Mouse (Mus musculus) liver, embryonic 12.5 days (tissue): ENCODE data around the gene Camsap1. TPM values are rescaled to one million over a fixed set of nuclear protein-coding genes. Genes with fewer than 3 reads are reported as not detected.

Experiments used
- ATAC-seq: fragments of 200-750 bp; cut with Nextera tagmentation; 2 replicates; pipeline ENCODE4 v1.8.0; 2017; ENCODE audit warnings: moderate number of reproducible peaks, mild to moderate bottlenecking, moderate library complexity
- H3K27ac ChIP-seq: fragments of 300-500 bp; sonication (generic); 2 replicates; pipeline ENCODE4 v1.5.1; 2016; ENCODE audit warnings: mild to moderate bottlenecking
- H3K27me3 ChIP-seq: fragments of 300-500 bp; sonication (generic); replicated peaks from 2 replicates; pipeline ENCODE4 v1.6.1; 2016; ENCODE audit warnings: mild to moderate bottlenecking, moderate library complexity
- H3K36me3 ChIP-seq: fragments of 300-500 bp; sonication (generic); 2 replicates; pipeline ENCODE4 v1.6.1; 2016; ENCODE audit warnings: mild to moderate bottlenecking, moderate library complexity
- H3K4me1 ChIP-seq: fragments of 300-500 bp; sonication (generic); 2 replicates; pipeline ENCODE4 v1.6.1; 2016
- H3K4me2 ChIP-seq: fragments of 300-500 bp; sonication (generic); 2 replicates; pipeline ENCODE4 v1.6.1; 2016; ENCODE audit warnings: mild to moderate bottlenecking, moderate library complexity
- H3K4me3 ChIP-seq: fragments of 300-500 bp; sonication (generic); 2 replicates; pipeline ENCODE4 v1.5.1; 2016; ENCODE audit warnings: mild to moderate bottlenecking, moderate library complexity
- H3K9ac ChIP-seq: fragments of 300-500 bp; sonication (generic); 2 replicates; pipeline ENCODE4 v1.6.1; 2016; ENCODE audit warnings: mild to moderate bottlenecking, moderate library complexity
- H3K9me3 ChIP-seq: fragments of 300-500 bp; sonication (generic); replicated peaks from 2 replicates; pipeline ENCODE4 v1.6.1; 2016; ENCODE audit warnings: mild to moderate bottlenecking, moderate library complexity
- WGBS: fragments of 180-500 bp; shearing (Covaris S2); methylation state at CpG from one replicate; pipeline ENCODE4 v1.1.7; 2016; ENCODE audit not compliant: insufficient replicate concordance; 5-methylcytosine and 5-hydroxymethylcytosine counted together
- polyA plus RNA-seq: library from polyadenylated mRNA; unstranded; fragments of >200 nt; fragmentation: Nextera tagmentation; extraction: Ambion mirVana; gene quantifications from 2 replicates; pipeline ENCODE4 v1.2.1, GENCODE M21; 2016

Gene Camsap1
- polyA plus RNA-seq, 1 experiment from 2014 or later: 13.0 TPM

DNA sequence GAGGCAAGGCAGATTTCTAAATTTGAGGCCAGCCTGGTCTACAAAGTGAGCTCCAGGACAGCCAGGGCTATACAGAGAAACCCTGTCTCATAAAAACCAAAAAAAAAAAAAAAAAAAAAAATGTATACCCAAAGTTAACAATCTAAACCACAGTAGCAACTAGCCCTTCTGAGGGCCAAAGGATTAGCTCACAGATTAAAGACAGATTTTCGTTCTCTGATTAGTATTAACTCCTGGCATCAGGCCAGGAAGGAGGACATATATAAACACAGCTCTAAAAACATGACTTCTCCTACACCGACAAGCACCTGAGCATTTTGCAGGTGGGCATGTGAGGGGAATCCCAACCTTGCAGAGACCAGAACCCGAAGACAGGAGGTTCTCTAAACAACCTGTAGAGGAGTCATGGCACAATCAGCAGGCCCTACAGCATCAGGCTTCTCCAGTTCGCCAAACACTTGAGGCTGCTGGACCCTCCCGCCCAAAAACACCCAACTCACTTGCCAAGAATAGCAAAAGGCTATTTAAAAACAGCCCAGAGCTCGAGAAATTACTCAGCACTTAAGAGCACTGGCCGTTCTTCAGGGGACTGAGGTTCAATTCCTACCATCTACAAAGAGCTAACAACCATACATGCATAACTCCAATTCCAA lies 5.4 kb downstream of the Camsap1 start:
- Histone ChIP-seq H3K9ac (no peak overlapping the region), H3K4me1 (peaks cover 78% of the 10 kb centered on the region), H3K4me2 (no peak overlapping the region), H3K27ac (no peak overlapping the region), H3K27me3 (no peaks in the 10 kb centered on the region), H3K36me3 (peaks cover 19% of the 10 kb centered on the region), H3K4me3 (no peak overlapping the region), H3K9me3 (no peaks in the 10 kb centered on the region)
- WGBS: 71% methylated on average over 7 of the region's 7 CpGs
- ATAC-seq: no peak

DNA sequence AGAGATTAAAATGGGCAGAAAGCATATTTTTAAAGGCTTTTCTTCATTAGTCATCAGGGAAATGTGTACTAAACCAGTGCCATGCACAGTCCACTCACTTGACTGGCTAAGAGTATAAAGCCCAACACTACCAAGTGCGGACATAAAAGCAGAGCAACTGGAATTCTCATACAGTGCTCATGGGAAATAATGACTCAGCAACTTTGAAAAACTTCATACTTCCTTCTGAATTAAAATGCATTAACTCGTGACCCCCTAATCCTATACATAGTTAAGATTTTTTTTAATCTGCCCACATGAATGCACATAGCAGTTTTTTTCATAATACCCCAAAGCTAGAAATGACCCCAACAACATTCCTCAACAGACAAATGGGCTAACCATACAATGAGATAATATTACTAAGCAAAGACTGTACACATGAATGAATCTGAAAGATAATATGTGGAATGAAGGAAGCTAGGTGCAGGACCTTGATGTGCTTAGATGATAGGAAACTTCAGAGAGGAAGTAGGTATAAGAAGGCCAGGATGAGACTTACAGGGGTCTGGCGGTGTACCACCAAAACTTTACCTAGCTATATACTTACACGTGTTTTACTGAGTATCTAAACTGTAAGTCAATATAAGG lies 7.8 kb downstream of the Camsap1 start:
- H3K4me1 ChIP-seq: peaks cover 67% of the 10 kb centered on the region
- no peak for ATAC-seq
- WGBS: 74% methylated on average over 4 of the region's 4 CpGs
- H3K4me3 ChIP-seq: no peak overlapping the region
- peaks cover 26% of the 10 kb centered on the region for H3K36me3 ChIP-seq
- no peak overlapping the region for H3K9ac ChIP-seq
- no peaks in the 10 kb centered on the region for H3K9me3 ChIP-seq
- H3K4me2 ChIP-seq: no peak overlapping the region
- no peaks in the 10 kb centered on the region for H3K27me3 ChIP-seq
- H3K27ac ChIP-seq: no peak overlapping the region

DNA sequence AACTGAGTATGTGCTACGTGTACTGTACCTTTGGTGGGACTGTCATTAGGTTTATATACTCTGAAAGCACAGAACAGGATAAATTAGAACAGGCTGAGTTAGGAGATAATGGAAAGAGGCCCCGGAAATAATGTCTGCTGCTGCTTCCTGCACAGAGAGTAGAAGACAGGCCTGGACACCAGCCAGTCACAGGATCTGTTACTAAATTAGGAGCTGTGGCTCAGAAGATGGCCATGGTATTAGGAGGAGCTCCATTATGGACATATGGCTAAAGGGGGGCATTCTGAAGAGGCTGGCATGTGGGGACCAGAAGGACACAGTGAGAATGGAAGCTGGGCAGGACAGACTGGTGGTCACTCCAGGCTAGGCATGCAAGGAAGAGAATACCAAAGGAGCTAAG lies 12.7 kb downstream of the Camsap1 start:
- Histone ChIP-seq H3K36me3 (peaks cover 38% of the 10 kb centered on the region), H3K27me3 (no peaks in the 10 kb centered on the region), H3K9me3 (no peaks in the 10 kb centered on the region), H3K9ac (no peak overlapping the region), H3K4me1 (peaks cover 31% of the 10 kb centered on the region), H3K27ac (peak overlapping the region; percentile 64), H3K4me3 (no peak overlapping the region), H3K4me2 (no peak overlapping the region)
- peak; percentile 24; the same call in 1 of the 2 replicates for ATAC-seq
- WGBS: 36% methylated on average over 2 of the region's 2 CpGs

DNA sequence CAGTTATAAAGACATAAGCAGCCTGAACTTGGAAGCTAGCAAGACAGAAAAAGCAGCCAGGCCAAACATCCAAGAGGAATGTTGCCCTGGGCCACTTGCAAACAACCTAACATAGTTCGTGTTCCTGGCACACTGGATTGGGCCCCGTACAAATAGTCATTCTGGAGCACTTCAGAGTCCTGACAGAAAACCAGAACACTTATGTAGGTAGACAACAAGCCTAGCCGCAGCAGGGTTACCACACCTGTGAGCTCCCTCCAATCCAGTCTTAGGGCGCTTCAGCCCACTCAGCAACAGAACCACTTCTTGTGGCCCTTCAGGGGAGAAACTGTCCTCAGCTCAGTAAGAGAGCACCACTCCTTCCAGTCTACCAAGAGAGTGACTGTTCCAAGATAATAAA lies 13.8 kb downstream of the Camsap1 start:
- Histone ChIP-seq H3K4me1 (peaks cover 27% of the 10 kb centered on the region), H3K27ac (no peak overlapping the region), H3K4me3 (no peak overlapping the region), H3K9ac (no peak overlapping the region), H3K27me3 (no peaks in the 10 kb centered on the region), H3K4me2 (no peak overlapping the region), H3K36me3 (peaks cover 49% of the 10 kb centered on the region), H3K9me3 (no peaks in the 10 kb centered on the region)
- 84% methylated on average over 4 of the region's 4 CpGs for WGBS
- no peak for ATAC-seq

DNA sequence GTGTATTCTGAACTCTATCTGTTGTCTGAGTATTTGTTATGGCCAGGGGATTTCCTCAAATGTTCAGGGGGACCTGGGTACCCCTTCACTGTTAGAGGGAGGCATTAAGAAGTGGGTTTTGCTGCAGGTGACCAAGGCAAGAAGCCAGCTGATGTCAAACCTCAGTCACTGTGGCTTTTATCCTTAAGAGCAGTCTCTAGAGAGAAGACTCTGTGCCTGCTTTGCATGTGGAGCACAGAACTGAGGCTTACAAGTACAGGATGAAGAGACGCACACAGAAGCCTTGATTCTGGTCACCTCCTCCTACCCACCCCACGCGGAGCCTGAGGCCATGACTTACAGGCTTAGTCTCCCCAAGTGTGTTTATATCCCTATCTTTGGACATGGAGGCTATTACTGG lies 33.8 kb downstream of the Camsap1 start:
- no peak overlapping the region for H3K27ac ChIP-seq
- 96% methylated on average over 3 of the region's 3 CpGs for WGBS
- no peaks in the 10 kb centered on the region for H3K4me1 ChIP-seq
- no peak for ATAC-seq
- no peak overlapping the region for H3K4me2 ChIP-seq
- H3K27me3 ChIP-seq: no peaks in the 10 kb centered on the region
- no peaks in the 10 kb centered on the region for H3K9me3 ChIP-seq
- H3K4me3 ChIP-seq: no peak overlapping the region
- H3K9ac ChIP-seq: no peak overlapping the region
- H3K36me3 ChIP-seq: peaks cover 78% of the 10 kb centered on the region

DNA sequence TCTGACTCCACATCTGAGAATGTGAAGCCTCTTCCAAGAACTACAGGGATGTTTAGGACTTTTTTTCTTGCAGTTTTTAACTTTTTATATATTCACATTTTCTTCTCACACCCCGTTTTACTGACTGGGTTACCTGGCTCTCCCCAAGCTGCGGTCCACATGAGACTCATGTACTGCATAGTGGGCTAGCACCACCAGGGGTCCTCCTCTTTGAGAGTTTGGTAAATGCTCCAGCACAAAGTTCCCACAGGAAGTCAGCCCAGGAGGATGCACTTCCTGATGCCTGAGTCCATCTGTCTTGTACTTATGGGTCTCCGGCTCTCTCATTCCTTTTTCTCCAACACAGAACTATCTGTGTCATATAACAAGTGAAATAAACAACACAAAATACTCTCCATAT lies 35.1 kb downstream of the Camsap1 start:
- no peak overlapping the region for H3K9ac ChIP-seq
- H3K9me3 ChIP-seq: no peaks in the 10 kb centered on the region
- no peaks in the 10 kb centered on the region for H3K4me1 ChIP-seq
- ATAC-seq: no peak
- peaks cover 78% of the 10 kb centered on the region for H3K36me3 ChIP-seq
- no peak overlapping the region for H3K4me3 ChIP-seq
- H3K4me2 ChIP-seq: no peak overlapping the region
- WGBS: 91% methylated on average over 3 of the region's 3 CpGs
- no peaks in the 10 kb centered on the region for H3K27me3 ChIP-seq
- no peak overlapping the region for H3K27ac ChIP-seq

DNA sequence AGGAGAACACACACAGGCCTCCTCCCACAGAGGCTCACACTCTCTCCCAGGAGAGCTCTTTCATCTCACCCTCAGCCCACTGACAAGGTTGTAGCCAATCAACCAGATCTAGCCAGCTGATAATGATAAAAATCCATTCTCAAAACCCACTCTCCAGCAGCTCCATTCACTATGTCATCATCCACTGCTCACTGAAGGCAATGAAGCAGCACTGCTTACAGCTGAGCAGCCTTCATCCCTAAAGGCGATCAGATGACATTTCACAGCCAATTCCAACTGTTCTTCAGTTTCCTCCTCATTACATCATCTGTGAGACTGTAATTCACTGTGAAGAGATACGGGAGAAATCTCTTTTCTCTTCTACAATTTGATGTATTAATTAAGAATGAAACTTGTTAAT lies 39.3 kb downstream of the Camsap1 start:
- no peaks in the 10 kb centered on the region for H3K27me3 ChIP-seq
- H3K4me1 ChIP-seq: no peaks in the 10 kb centered on the region
- H3K36me3 ChIP-seq: peaks cover 82% of the 10 kb centered on the region
- H3K9ac ChIP-seq: no peak overlapping the region
- ATAC-seq: no peak
- H3K4me3 ChIP-seq: no peak overlapping the region
- H3K4me2 ChIP-seq: no peak overlapping the region
- no peak overlapping the region for H3K27ac ChIP-seq
- 83% methylated on average over 2 of the region's 2 CpGs for WGBS
- H3K9me3 ChIP-seq: no peaks in the 10 kb centered on the region

DNA sequence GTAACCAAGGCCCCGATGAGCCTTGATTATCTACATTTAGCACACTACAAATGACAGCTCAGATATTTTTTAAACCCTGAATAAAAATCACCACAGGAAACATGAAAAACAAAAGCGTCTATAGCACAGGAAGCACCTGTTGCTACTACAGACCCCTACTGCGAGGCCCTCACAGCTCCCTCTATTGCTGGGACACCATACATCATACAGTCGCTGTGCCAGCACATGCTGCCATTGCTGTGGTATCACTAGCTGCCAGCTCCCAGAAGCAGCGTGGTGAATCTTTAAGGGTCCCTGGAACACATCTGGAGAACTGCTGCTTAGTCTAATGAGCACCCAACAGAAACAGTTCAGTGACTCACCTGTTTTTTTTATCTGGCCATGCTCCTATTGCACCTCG lies 42.6 kb downstream of the Camsap1 start:
- no peaks in the 10 kb centered on the region for H3K9me3 ChIP-seq
- H3K27me3 ChIP-seq: no peaks in the 10 kb centered on the region
- H3K36me3 ChIP-seq: peaks cover 100% of the 10 kb centered on the region
- no peaks in the 10 kb centered on the region for H3K4me1 ChIP-seq
- H3K27ac ChIP-seq: no peak overlapping the region
- no peak overlapping the region for H3K4me3 ChIP-seq
- H3K9ac ChIP-seq: no peak overlapping the region
- H3K4me2 ChIP-seq: no peak overlapping the region
- ATAC-seq: no peak
- 73% methylated on average over 6 of the region's 6 CpGs for WGBS

DNA sequence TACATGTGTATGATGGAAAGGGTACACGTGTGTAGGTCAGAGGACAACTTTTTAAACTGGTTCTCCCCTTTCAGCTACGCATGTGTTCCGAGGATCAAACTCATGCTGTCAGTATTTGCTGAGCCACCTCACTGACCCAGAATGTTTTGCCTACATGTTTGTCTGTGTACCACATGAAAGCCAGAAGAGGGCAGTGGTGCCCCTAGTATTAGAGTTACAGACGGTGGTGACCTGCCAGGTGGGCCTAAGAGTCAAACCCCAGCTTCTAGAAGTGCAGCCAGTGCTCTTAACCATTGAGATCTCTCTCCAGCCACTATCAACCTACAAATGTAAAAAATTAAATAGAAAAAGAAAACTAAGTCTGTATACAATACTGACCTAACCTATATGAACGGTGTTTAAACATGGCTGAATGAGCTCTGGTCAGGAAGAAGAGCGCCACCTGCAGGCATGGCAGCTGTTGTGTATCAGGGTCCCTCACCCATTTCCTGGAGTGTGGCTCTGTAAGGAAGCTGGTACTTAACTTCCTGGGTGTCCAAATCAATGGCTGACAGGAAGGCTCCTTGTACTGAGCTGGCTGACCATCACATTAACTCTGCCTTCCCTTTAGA lies 51.7 kb downstream of the Camsap1 start:
- 83% methylated on average over 6 of the region's 6 CpGs for WGBS
- peaks cover 99% of the 10 kb centered on the region for H3K36me3 ChIP-seq
- no peak for ATAC-seq
- H3K9me3 ChIP-seq: no peaks in the 10 kb centered on the region
- H3K27ac ChIP-seq: no peak overlapping the region
- H3K4me2 ChIP-seq: no peak overlapping the region
- H3K27me3 ChIP-seq: no peaks in the 10 kb centered on the region
- H3K4me1 ChIP-seq: no peaks in the 10 kb centered on the region
- no peak overlapping the region for H3K9ac ChIP-seq
- H3K4me3 ChIP-seq: no peak overlapping the region

DNA sequence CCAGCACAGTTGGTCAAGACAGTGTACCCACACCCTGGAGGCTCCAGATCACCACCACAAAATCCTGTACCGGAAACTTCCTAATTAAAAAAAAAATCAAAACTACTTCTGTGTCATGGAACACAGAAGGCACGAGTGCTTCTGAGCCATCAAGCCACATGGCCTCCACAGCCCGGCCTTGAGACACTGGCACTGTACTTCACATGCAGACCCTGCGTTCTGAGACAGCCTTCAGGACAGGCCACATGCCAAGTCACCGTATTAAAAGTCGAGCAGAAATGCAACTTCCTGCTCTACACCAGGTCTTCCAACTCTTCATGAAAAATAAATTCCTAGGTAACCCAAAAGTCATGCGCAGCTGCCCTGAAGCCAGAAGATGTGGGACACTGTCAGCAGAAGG lies 55.3 kb downstream of the Camsap1 start:
- no peaks in the 10 kb centered on the region for H3K4me1 ChIP-seq
- H3K4me2 ChIP-seq: no peak overlapping the region
- H3K36me3 ChIP-seq: peaks cover 71% of the 10 kb centered on the region
- no peak overlapping the region for H3K4me3 ChIP-seq
- H3K27me3 ChIP-seq: no peaks in the 10 kb centered on the region
- no peaks in the 10 kb centered on the region for H3K9me3 ChIP-seq
- ATAC-seq: no peak
- no peak overlapping the region for H3K9ac ChIP-seq
- WGBS: 83% methylated on average over 7 of the region's 7 CpGs
- no peak overlapping the region for H3K27ac ChIP-seq

DNA sequence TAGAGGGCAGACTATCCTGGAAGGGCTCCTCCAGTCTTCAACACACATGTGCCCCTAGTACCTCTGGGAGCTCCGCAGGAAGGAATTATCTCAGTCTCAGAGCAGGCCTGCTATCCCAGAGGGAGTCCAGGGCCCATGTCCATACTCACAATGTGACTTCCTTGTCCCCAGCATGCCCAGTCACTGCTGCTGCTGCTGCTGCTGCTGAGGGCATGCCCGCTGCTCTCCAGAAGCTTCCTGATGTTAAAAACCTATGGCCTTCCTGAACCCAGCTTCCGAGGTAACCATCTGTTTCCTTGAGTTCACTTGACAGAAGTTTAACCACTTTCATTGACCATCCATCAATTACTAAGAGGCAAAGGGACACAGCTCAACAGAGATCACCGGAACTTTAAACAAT lies 58.1 kb downstream of the Camsap1 start:
- 82% methylated on average over 4 of the region's 4 CpGs for WGBS
- H3K4me1 ChIP-seq: no peaks in the 10 kb centered on the region

DNA sequence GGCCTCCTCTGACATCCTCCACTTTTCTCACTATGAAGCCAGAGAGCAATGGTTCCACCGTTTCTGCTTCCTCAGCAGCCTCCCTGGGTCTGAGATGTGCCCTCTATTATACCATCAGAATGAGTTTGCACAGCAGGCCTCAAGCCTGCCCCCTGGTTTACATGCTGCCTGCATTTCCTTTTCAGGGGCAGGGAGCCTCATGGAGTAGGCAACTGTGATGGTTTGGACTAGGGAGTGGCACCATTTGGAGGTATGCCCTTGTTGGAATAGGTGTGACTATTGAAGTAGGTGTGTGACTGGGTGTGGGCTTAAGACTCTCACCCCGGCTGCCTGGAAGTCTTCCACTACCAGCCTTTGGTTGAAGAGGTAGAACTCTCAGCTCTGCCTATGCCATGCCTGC lies 59.3 kb downstream of the Camsap1 start:
- Histone ChIP-seq H3K27me3 (no peaks in the 10 kb centered on the region), H3K9me3 (no peaks in the 10 kb centered on the region), H3K4me1 (no peaks in the 10 kb centered on the region), H3K4me2 (no peak overlapping the region), H3K9ac (no peak overlapping the region), H3K36me3 (peaks cover 32% of the 10 kb centered on the region), H3K27ac (no peak overlapping the region), H3K4me3 (no peak overlapping the region)
- ATAC-seq: no peak
- 84% methylated on average over 2 of the region's 2 CpGs for WGBS

More for the DNA sequence above, 58.1 kb downstream of the Camsap1 start:
- no peaks in the 10 kb centered on the region for H3K27me3 ChIP-seq
- H3K4me3 ChIP-seq: no peak overlapping the region
- peaks cover 43% of the 10 kb centered on the region for H3K36me3 ChIP-seq
- no peak overlapping the region for H3K4me2 ChIP-seq
- no peaks in the 10 kb centered on the region for H3K9me3 ChIP-seq
- H3K9ac ChIP-seq: no peak overlapping the region
- no peak overlapping the region for H3K27ac ChIP-seq
- no peak for ATAC-seq
